Mouse (Mus musculus): ENCODE measurements around the gene Prnp. TPM values are rescaled to one million over a fixed set of nuclear protein-coding genes. Genes with fewer than 3 reads are reported as not detected.

Gene Prnp
- polyA plus RNA-seq, 1 experiment from 2014 or later = 20.2 TPM

DNA sequence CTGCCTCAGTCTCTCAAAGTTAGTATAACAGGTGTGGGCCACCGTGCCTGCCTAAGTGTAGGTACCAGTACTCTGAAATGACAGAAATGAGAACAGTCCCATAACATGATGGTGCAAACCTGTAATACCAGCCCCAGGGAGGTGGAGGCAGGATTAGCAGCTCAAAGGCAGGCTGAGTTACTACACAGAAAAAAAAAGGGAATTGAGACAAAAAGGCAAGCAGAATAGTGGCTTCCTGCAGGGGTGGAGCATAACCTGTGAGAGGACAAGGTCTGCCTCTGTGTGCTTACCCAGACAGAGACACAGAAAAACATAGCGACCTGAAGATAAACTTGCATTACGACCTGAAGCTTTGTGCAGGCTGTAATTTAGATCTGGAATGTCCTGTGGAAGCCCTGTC, 66.9 kb downstream of the Prnp start:
- TF ChIP-seq CTCF (IDR thresholded peaks at IDR 0.05; ENCODE audit: low read depth) = no peak
- no peak for TF ChIP-seq EP300 (IDR thresholded peaks at IDR 0.05; ENCODE audit: low read depth)
- Histone ChIP-seq H3K27ac (ENCODE audit: low read depth) (no peak overlapping the region), H3K4me1 (ENCODE audit: insufficient read depth) (no peaks in the 10 kb centered on the region), H3K4me2 (ENCODE audit: low read depth, low read length) (no peak overlapping the region), H3K27me3 (ENCODE audit: insufficient read depth, low read length) (no peaks in the 10 kb centered on the region), H3K9me3 (ENCODE audit: low read length) (no peaks in the 10 kb centered on the region), H3K4me3 (ENCODE audit: low read depth, low read length) (no peak overlapping the region), H3K36me3 (replicated peaks; ENCODE audit: insufficient read depth, low read length) (no peaks in the 10 kb centered on the region), H3K9ac (replicated peaks) (no peak overlapping the region)
- ATAC-seq (no peak), DNase-seq (no peak)
- 53% methylated on average over 3 of the region's 3 CpGs for WGBS (ENCODE audit: insufficient replicate concordance)

GRCm38 (mm10) chr2:131980866-131981265, 71.1 kb downstream of the Prnp start:
- TF ChIP-seq EP300 (IDR thresholded peaks at IDR 0.05; ENCODE audit: low read depth) (no peak), CTCF (IDR thresholded peaks at IDR 0.05; ENCODE audit: low read depth) (no peak)
- DNase-seq (no peak), ATAC-seq (no peak)
- H3K36me3 ChIP-seq (replicated peaks; ENCODE audit: insufficient read depth, low read length) = no peaks in the 10 kb centered on the region
- no peak overlapping the region for H3K4me2 ChIP-seq (ENCODE audit: low read depth, low read length)
- H3K4me3 ChIP-seq (ENCODE audit: low read depth, low read length) = no peak overlapping the region
- no peak overlapping the region for H3K27ac ChIP-seq (ENCODE audit: low read depth)
- H3K9ac ChIP-seq (replicated peaks) = 0 out of 2 replicates have a peak overlapping the region, but pooled peaks have one; percentile 16
- 26% methylated on average over 9 of the region's 9 CpGs for WGBS (ENCODE audit: insufficient replicate concordance)
- H3K27me3 ChIP-seq (ENCODE audit: insufficient read depth, low read length) = no peaks in the 10 kb centered on the region
- no peaks in the 10 kb centered on the region for H3K4me1 ChIP-seq (ENCODE audit: insufficient read depth)
- no peaks in the 10 kb centered on the region for H3K9me3 ChIP-seq (ENCODE audit: low read length)

- no peaks in the 10 kb centered on the region for H3K9me3 ChIP-seq (ENCODE audit: low read length)
- H3K36me3 ChIP-seq (replicated peaks; ENCODE audit: insufficient read depth, low read length) = no peaks in the 10 kb centered on the region
- no peaks in the 10 kb centered on the region for H3K27me3 ChIP-seq (ENCODE audit: insufficient read depth, low read length)
- WGBS (ENCODE audit: insufficient replicate concordance) = 11% methylated on average over 6 of the region's 6 CpGs
- DNase-seq (peak; percentile 60), ATAC-seq (peak; percentile 64)
- H3K4me2 ChIP-seq (ENCODE audit: low read depth, low read length) = no peak overlapping the region
- H3K9ac ChIP-seq (replicated peaks) = no peak overlapping the region
- no peak overlapping the region for H3K27ac ChIP-seq (ENCODE audit: low read depth)
- H3K4me1 ChIP-seq (ENCODE audit: insufficient read depth) = no peaks in the 10 kb centered on the region
- TF ChIP-seq EP300 (IDR thresholded peaks at IDR 0.05; ENCODE audit: low read depth) (no peak), CTCF (IDR thresholded peaks at IDR 0.05; ENCODE audit: low read depth) (peak; percentile 96)
- H3K4me3 ChIP-seq (ENCODE audit: low read depth, low read length) = no peak overlapping the region
Measured at GRCm38 (mm10) chr2:131982546-131983196, 72.9 kb downstream of the Prnp start.

DNA sequence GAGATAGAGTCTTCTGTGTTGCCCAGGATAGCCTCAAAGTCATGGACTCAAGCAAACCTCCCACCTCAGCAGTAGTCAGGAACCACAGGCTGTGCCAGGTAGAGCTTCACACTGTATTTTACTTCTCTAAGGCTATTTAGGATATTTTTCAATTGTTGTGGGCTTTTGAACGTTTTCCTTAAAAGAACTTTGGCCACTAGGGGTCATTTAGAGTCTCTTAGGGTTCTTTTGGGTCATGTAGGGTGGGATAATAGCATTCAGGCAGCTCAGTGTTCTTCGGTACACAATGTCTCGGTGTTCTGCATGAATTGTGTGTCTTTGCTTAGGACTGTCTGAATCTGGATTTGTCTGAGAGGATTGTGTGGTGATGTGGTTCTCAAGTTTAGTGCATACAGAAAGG, 78.2 kb downstream of the Prnp start:
- DNase-seq (no peak), ATAC-seq (no peak)
- Histone ChIP-seq H3K27ac (ENCODE audit: low read depth) (no peak overlapping the region), H3K4me1 (ENCODE audit: insufficient read depth) (peaks cover 6% of the 10 kb centered on the region; the same call in 1 of the 2 replicates), H3K27me3 (ENCODE audit: insufficient read depth, low read length) (no peaks in the 10 kb centered on the region), H3K4me2 (ENCODE audit: low read depth, low read length) (no peak overlapping the region), H3K36me3 (replicated peaks; ENCODE audit: insufficient read depth, low read length) (no peaks in the 10 kb centered on the region), H3K4me3 (ENCODE audit: low read depth, low read length) (no peak overlapping the region), H3K9ac (replicated peaks) (no peak overlapping the region), H3K9me3 (ENCODE audit: low read length) (no peaks in the 10 kb centered on the region)
- 36% methylated on average over 3 of the region's 3 CpGs for WGBS (ENCODE audit: insufficient replicate concordance)
- no peak for TF ChIP-seq EP300 (IDR thresholded peaks at IDR 0.05; ENCODE audit: low read depth)
- TF ChIP-seq CTCF (IDR thresholded peaks at IDR 0.05; ENCODE audit: low read depth) = peak; percentile 42; the same call in 1 of the 2 replicates

Other genes starting within 250 kb of the Prnp start
- gene Erv3, start 50.2 kb upstream of the Prnp start, polyA plus RNA-seq (2015; fragmentation: Nextera tagmentation; extraction: Ambion mirVana) = not detected in 2 replicates
- gene Prn, start within 50 bp of the Prnp start, polyA plus RNA-seq (2015; fragmentation: Nextera tagmentation; extraction: Ambion mirVana) = not detected in 2 replicates
- gene Prnd, start 40.9 kb downstream of the Prnp start, polyA plus RNA-seq (2015; fragmentation: Nextera tagmentation; extraction: Ambion mirVana) = 0.40 and 0.47 TPM in 2 replicates
- 1.9 and 3.0 TPM in 2 replicates for gene Rassf2, start 120.3 kb downstream of the Prnp start, polyA plus RNA-seq (2015; fragmentation: Nextera tagmentation; extraction: Ambion mirVana)
- 9.1 and 10.3 TPM in 2 replicates for gene Slc23a2, start 235.2 kb downstream of the Prnp start, polyA plus RNA-seq (2015; fragmentation: Nextera tagmentation; extraction: Ambion mirVana)